Mouse (Mus musculus) spleen, adult 12 weeks (tissue): ENCODE results near the gene Tmem212.

Experiments
- DNase-seq: peaks from one replicate; pipeline ENCODE4 v3.0.0; 2022; ENCODE audit warnings: low spot score

The Tmem212 gene

GRCm38 (mm10) chr3:27843266-27843665, 52.9 kb downstream of the Tmem212 start:
- DNase-seq: no peak

GRCm38 (mm10) chr3:27842856-27843255, 53.3 kb downstream of the Tmem212 start:
- DNase-seq: no peak

GRCm38 (mm10) chr3:27840311-27840710, 55.9 kb downstream of the Tmem212 start:
- DNase-seq: no peak

- DNase-seq: no peak
Measured at GRCm38 (mm10) chr3:27839795-27840194, 56.4 kb downstream of the Tmem212 start.

GRCm38 (mm10) chr3:27839231-27839630, 56.9 kb downstream of the Tmem212 start:
- DNase-seq: no peak

- no peak for DNase-seq
Measured at GRCm38 (mm10) chr3:27836297-27836696, 59.9 kb downstream of the Tmem212 start.

- DNase-seq: no peak
Measured at GRCm38 (mm10) chr3:27835786-27836185, 60.4 kb downstream of the Tmem212 start.

GRCm38 (mm10) chr3:27828755-27829154, 67.4 kb downstream of the Tmem212 start:
- no peak for DNase-seq

- DNase-seq: no peak
Measured at GRCm38 (mm10) chr3:27827236-27827635, 68.9 kb downstream of the Tmem212 start.

GRCm38 (mm10) chr3:27825985-27826384, 70.2 kb downstream of the Tmem212 start:
- DNase-seq: no peak
